Mouse (Mus musculus) liver, postnatal 0 days (tissue): ENCODE data around the gene Zfhx3. TPM values are rescaled to one million over a fixed set of nuclear protein-coding genes. Genes with fewer than 3 reads are reported as not detected.
A peak's percentile ranks its signal among the peaks of the same experiment; 100 is the strongest.

Experiments
- ATAC-seq: fragments of 200-750 bp; cut with Nextera tagmentation; 2 replicates; pipeline ENCODE4 v1.8.0; 2017; ENCODE audit warnings: mild to moderate bottlenecking, moderate library complexity
- DNase-seq: peaks from one replicate; pipeline ENCODE4 v3.0.0-alpha.2; 2016
- H3K27ac ChIP-seq: fragments of 300-500 bp; sonication (generic); 2 replicates; pipeline ENCODE4 v1.5.1; 2014; ENCODE audit warnings: antibody characterized with exemption, moderate library complexity, mild to moderate bottlenecking, low read depth
- H3K27me3 ChIP-seq: fragments of 300-500 bp; sonication (generic); 2 replicates; pipeline ENCODE4 v1.6.1; 2014; ENCODE audit warnings: low read length, control low read depth, mixed read lengths; ENCODE audit not compliant: insufficient read depth
- H3K36me3 ChIP-seq: fragments of 300-500 bp; sonication (generic); replicated peaks from 2 replicates; pipeline ENCODE4 v1.6.1; 2014; ENCODE audit warnings: mild to moderate bottlenecking, control low read depth, low read length, moderate library complexity, mixed read lengths; ENCODE audit not compliant: insufficient read depth
- H3K4me1 ChIP-seq: fragments of 300-500 bp; sonication (generic); 2 replicates; pipeline ENCODE4 v1.6.1; 2014; ENCODE audit warnings: antibody characterized with exemption, mild to moderate bottlenecking, control low read depth; ENCODE audit not compliant: insufficient read depth
- H3K4me2 ChIP-seq: fragments of 300-500 bp; sonication (generic); 2 replicates; pipeline ENCODE4 v1.6.1; 2014; ENCODE audit warnings: low read depth, mild to moderate bottlenecking, low read length, moderate library complexity, mixed read lengths
- H3K4me3 ChIP-seq: fragments of 300-500 bp; sonication (generic); 2 replicates; pipeline ENCODE4 v1.5.1; 2014; ENCODE audit warnings: low read depth, low read length
- H3K9ac ChIP-seq: fragments of 300-500 bp; sonication (generic); replicated peaks from 2 replicates; pipeline ENCODE4 v1.6.1; 2014; ENCODE audit warnings: mild to moderate bottlenecking, moderate library complexity
- H3K9me3 ChIP-seq: fragments of 300-500 bp; sonication (generic); 2 replicates; pipeline ENCODE4 v1.6.1; 2016; ENCODE audit warnings: mild to moderate bottlenecking, control low read depth, low read length, mixed read lengths
- CTCF ChIP-seq: sonication (generic); IDR thresholded peaks from 2 replicates; pipeline ENCODE4 v1.5.1; 2016; ENCODE audit warnings: antibody characterized with exemption, low read depth
- EP300 ChIP-seq: IDR thresholded peaks from 2 replicates; pipeline ENCODE4 v1.6.1; 2016; ENCODE audit warnings: antibody characterized with exemption, low read depth, mild to moderate bottlenecking
- WGBS: fragments of 180-500 bp; shearing (Covaris S2); extraction: QIAGEN DNeasy Blood & Tissue Kit; methylation state at CpG from one replicate; pipeline ENCODE4 v1.1.7; 2014; ENCODE audit not compliant: insufficient replicate concordance; 5-methylcytosine and 5-hydroxymethylcytosine counted together
- polyA plus RNA-seq: library from polyadenylated mRNA; unstranded; fragments of >200 nt; fragmentation: Nextera tagmentation; extraction: Ambion mirVana; gene quantifications from 2 replicates; pipeline ENCODE4 v1.2.1, GENCODE M21; 2015

Gene Zfhx3
- polyA plus RNA-seq, 1 experiment from 2014 or later: 1.2 TPM

GRCm38 (mm10) chr8:108692669-108693665 is 750.5 kb downstream of the Zfhx3 start:
- Histone ChIP-seq H3K4me3 (no peak overlapping the region), H3K9me3 (no peaks in the 10 kb centered on the region), H3K4me1 (peaks cover 27% of the 10 kb centered on the region), H3K9ac (no peak overlapping the region), H3K27me3 (peaks cover 39% of the 10 kb centered on the region), H3K36me3 (no peaks in the 10 kb centered on the region), H3K27ac (no peak overlapping the region), H3K4me2 (peak overlapping the region; percentile 66; the same call in 1 of the 2 replicates)
- WGBS: 71% methylated on average over 6 of the region's 6 CpGs
- no peak for DNase-seq
- TF ChIP-seq EP300 (no peak), CTCF (no peak)
- ATAC-seq: no peak

DNA sequence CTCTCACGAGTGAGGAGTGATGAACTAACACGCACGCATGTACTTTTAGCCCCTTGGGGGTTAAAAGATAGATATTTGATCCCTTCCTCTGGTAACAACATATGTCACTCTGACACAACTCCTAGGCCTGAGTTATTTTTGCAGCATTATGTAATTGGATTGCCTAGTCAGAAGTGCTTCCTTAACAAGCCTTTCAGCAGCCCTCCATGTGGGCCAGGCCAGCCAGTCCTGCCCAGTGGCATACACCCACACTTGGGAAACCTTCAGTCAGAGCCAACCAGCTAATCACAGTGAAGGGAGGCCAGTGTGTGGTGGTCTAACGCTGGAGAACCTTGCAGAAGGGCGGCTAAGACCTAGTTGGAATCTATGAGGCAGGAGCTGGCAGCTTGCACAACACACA is 751.4 kb downstream of the Zfhx3 start:
- H3K4me1 ChIP-seq: peaks cover 27% of the 10 kb centered on the region
- 63% methylated on average over 5 of the region's 5 CpGs for WGBS
- no peaks in the 10 kb centered on the region for H3K36me3 ChIP-seq
- ATAC-seq: no peak
- no peak for DNase-seq
- no peaks in the 10 kb centered on the region for H3K9me3 ChIP-seq
- H3K9ac ChIP-seq: no peak overlapping the region
- H3K27me3 ChIP-seq: peaks cover 46% of the 10 kb centered on the region
- H3K4me3 ChIP-seq: no peak overlapping the region
- TF ChIP-seq EP300 (no peak), CTCF (no peak)
- H3K4me2 ChIP-seq: no peak overlapping the region
- no peak overlapping the region for H3K27ac ChIP-seq

GRCm38 (mm10) chr8:108694516-108694915 is 752.1 kb downstream of the Zfhx3 start:
- peaks cover 28% of the 10 kb centered on the region for H3K4me1 ChIP-seq
- no peak overlapping the region for H3K27ac ChIP-seq
- H3K36me3 ChIP-seq: no peaks in the 10 kb centered on the region
- ATAC-seq (no peak), DNase-seq (no peak)
- H3K4me3 ChIP-seq: no peak overlapping the region
- WGBS: 52% methylated on average over 6 of the region's 6 CpGs
- H3K9me3 ChIP-seq: no peaks in the 10 kb centered on the region
- H3K9ac ChIP-seq: no peak overlapping the region
- TF ChIP-seq CTCF (no peak), EP300 (no peak)
- peaks cover 53% of the 10 kb centered on the region for H3K27me3 ChIP-seq
- H3K4me2 ChIP-seq: no peak overlapping the region

- Histone ChIP-seq H3K27ac (no peak overlapping the region), H3K9ac (no peak overlapping the region), H3K4me2 (peak overlapping the region; percentile 55), H3K4me1 (peaks cover 30% of the 10 kb centered on the region), H3K36me3 (no peaks in the 10 kb centered on the region), H3K4me3 (peak overlapping the region; percentile 30), H3K9me3 (no peaks in the 10 kb centered on the region), H3K27me3 (peaks cover 62% of the 10 kb centered on the region)
- DNase-seq (no peak), ATAC-seq (no peak)
- 12% methylated on average over 31 of the region's 32 CpGs for WGBS
- no peak for TF ChIP-seq CTCF
- no peak for TF ChIP-seq EP300
Measured at GRCm38 (mm10) chr8:108695242-108695880, 752.9 kb downstream of the Zfhx3 start.

GRCm38 (mm10) chr8:108695938-108696630 is 753.6 kb downstream of the Zfhx3 start:
- 3% methylated on average over 31 of the region's 31 CpGs for WGBS
- Histone ChIP-seq H3K36me3 (no peaks in the 10 kb centered on the region), H3K27me3 (peaks cover 66% of the 10 kb centered on the region), H3K9me3 (no peaks in the 10 kb centered on the region), H3K4me2 (peak overlapping the region; percentile 55), H3K4me3 (peak overlapping the region; percentile 30), H3K27ac (no peak overlapping the region), H3K9ac (no peak overlapping the region), H3K4me1 (peaks cover 28% of the 10 kb centered on the region)
- no peak for ATAC-seq
- DNase-seq: peak; percentile 36
- TF ChIP-seq EP300 (no peak), CTCF (no peak)
